Mouse (Mus musculus) stomach, embryonic 14.5 days (tissue): ENCODE results near the gene Tnrc6b. TPM values are rescaled to one million over a fixed set of nuclear protein-coding genes. Genes with fewer than 3 reads are reported as not detected.
"Not testable (repeated sequence)": the region's sequence is repeated elsewhere in the genome, so short reads cannot be mapped to it uniquely, and the experiment has no call there.

Experiments
- ATAC-seq: fragments of 200-750 bp; cut with Nextera tagmentation; 2 replicates; pipeline ENCODE4 v1.8.0; 2017; ENCODE audit warnings: low read depth, moderate TSS enrichment; ENCODE audit not compliant: insufficient number of reproducible peaks, insufficient read depth, low FRiP score
- H3K27ac ChIP-seq: fragments of 300-500 bp; sonication (generic); 2 replicates; pipeline ENCODE4 v1.5.1; 2014; ENCODE audit warnings: mild to moderate bottlenecking, low read length, moderate library complexity, mixed read lengths
- H3K27me3 ChIP-seq: fragments of 300-500 bp; sonication (generic); 2 replicates; pipeline ENCODE4 v1.6.1; 2014; ENCODE audit warnings: low read length, control low read depth, mixed read lengths; ENCODE audit not compliant: control insufficient read depth, insufficient read depth
- H3K36me3 ChIP-seq: fragments of 300-500 bp; sonication (generic); 2 replicates; pipeline ENCODE4 v1.6.1; 2014; ENCODE audit warnings: mild to moderate bottlenecking, control low read depth, low read length, moderate library complexity, mixed read lengths; ENCODE audit not compliant: control insufficient read depth, insufficient read depth
- H3K4me1 ChIP-seq: fragments of 300-500 bp; sonication (generic); 2 replicates; pipeline ENCODE4 v1.6.1; 2014; ENCODE audit warnings: low read length, control low read depth, mixed read lengths; ENCODE audit not compliant: control insufficient read depth, insufficient read depth
- H3K4me2 ChIP-seq: fragments of 300-500 bp; sonication (generic); replicated peaks from 2 replicates; pipeline ENCODE4 v1.6.1; 2014; ENCODE audit warnings: low read depth, low read length, control low read depth
- H3K4me3 ChIP-seq: fragments of 300-500 bp; sonication (generic); 2 replicates; pipeline ENCODE4 v1.5.1; 2014; ENCODE audit warnings: low read depth, low read length, control low read depth
- H3K9ac ChIP-seq: fragments of 300-500 bp; sonication (generic); replicated peaks from 2 replicates; pipeline ENCODE4 v1.6.1; 2014; ENCODE audit warnings: low read depth, mild to moderate bottlenecking, control low read depth, low read length, moderate library complexity, mixed read lengths
- H3K9me3 ChIP-seq: fragments of 300-500 bp; sonication (generic); 2 replicates; pipeline ENCODE4 v1.6.1; 2016; ENCODE audit warnings: low read depth, low read length, control low read depth; ENCODE audit not compliant: control insufficient read depth
- WGBS: fragments of 180-500 bp; shearing (Covaris S2); extraction: QIAGEN DNeasy Blood & Tissue Kit; methylation state at CpG from one replicate; pipeline ENCODE4 v1.1.7; 2014; 5-methylcytosine and 5-hydroxymethylcytosine counted together
- polyA plus RNA-seq: library from polyadenylated mRNA; unstranded; fragments of >200 nt; fragmentation: Nextera tagmentation; extraction: Ambion mirVana; gene quantifications from 2 replicates; pipeline ENCODE4 v1.2.1, GENCODE M21; 2014

Gene Tnrc6b
- polyA plus RNA-seq, 1 experiment from 2014 or later, result 25.5 TPM

DNA sequence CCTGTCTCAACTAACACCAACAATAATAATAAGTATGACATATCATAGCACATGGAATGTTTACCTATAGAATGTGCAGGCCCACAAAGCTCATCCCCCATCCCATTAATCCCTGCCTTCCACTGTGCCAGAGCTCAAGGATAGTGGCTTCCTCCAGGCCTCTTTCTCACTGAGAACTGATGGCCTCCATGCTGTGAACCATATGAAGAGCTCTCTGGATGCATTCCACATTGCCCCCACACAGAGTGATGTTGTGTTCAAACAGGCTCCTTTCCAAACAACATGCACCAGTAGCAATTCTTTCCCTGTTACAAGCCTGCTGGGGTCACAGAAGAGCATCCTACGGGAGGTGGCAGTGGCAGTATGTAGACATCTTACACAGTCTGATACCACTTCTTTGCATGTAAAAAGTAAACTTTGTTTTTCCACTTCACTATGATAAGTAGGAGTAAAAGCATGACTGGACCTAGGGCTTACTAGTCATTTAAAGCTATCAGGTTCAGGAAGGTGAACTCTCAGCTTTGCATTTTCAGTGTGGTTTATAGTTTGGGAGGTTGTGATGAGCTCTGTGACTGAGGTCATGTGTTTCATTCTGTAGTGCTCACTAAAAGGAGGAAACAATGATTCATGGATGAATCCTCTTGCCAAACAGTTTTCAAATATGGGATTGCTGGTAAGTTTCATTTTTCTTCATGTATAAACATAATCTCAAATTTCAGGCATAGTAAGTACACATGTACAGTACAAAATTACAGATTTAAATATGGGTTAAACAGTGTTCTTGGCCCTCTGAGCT, 175.4 kb downstream of the Tnrc6b start:
- Histone ChIP-seq H3K4me1 (no peaks in the 10 kb centered on the region; the same call in 1 of the 2 replicates), H3K9me3 (no peaks in the 10 kb centered on the region), H3K27ac (peak overlapping the region; percentile 10; the same call in 1 of the 2 replicates), H3K4me3 (no peak overlapping the region), H3K27me3 (no peaks in the 10 kb centered on the region), H3K36me3 (peaks cover 68% of the 10 kb centered on the region), H3K4me2 (no peak overlapping the region), H3K9ac (no peak overlapping the region)
- no peak for ATAC-seq
- 77% methylated on average over 1 of the region's 1 CpGs for WGBS

DNA sequence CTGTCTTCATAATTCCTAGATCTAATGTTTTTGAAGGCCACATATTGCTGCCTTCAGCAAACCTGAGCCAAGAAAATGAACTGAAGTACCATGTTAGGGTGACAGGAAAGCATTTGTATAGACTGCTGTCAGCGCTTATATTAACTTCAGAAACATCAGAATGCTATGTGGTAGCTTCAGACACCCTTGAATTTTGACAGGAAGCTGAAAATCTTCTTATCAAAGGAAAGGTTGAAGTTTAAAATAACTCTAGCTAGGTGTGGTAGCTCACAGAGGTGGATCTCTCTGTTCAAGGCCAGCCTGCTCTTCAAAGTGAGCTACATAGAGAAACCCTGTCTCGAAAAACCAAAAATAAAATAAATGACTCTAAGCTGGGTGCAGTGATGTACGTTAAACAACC, 181.2 kb downstream of the Tnrc6b start:
- Histone ChIP-seq H3K27ac (no peak overlapping the region), H3K36me3 (peaks cover 60% of the 10 kb centered on the region), H3K9me3 (no peaks in the 10 kb centered on the region), H3K4me3 (no peak overlapping the region), H3K9ac (no peak overlapping the region), H3K4me1 (no peaks in the 10 kb centered on the region), H3K27me3 (no peaks in the 10 kb centered on the region), H3K4me2 (no peak overlapping the region)
- WGBS, result 87% methylated on average over 3 of the region's 3 CpGs
- ATAC-seq, result no peak

DNA sequence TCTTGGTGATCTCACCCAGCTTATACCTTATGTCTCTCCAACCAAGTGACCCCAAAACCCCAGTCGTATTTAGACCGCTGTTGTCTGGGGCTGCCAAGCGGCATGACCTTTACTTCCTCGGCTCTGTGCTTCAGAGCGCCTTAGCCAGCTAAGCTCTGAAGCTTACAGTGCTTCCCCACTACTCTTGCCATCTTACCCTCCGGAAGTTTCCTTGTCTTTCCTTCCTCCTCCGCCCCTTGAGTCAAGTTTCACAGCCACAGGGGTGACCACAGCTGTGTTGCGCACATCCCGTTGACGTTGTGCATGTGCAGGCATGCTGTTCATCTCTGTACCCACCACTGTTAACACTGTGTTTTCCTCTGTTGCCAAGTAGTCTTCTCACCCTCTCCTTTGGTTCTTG, 185.6 kb downstream of the Tnrc6b start:
- H3K27me3 ChIP-seq, result no peaks in the 10 kb centered on the region
- H3K36me3 ChIP-seq, result peaks cover 57% of the 10 kb centered on the region
- 95% methylated on average over 10 of the region's 10 CpGs for WGBS
- ATAC-seq, result no peak
- no peak overlapping the region for H3K4me3 ChIP-seq
- H3K4me2 ChIP-seq, result no peak overlapping the region
- no peaks in the 10 kb centered on the region for H3K4me1 ChIP-seq
- H3K9ac ChIP-seq, result no peak overlapping the region
- no peak overlapping the region for H3K27ac ChIP-seq
- no peaks in the 10 kb centered on the region for H3K9me3 ChIP-seq

DNA sequence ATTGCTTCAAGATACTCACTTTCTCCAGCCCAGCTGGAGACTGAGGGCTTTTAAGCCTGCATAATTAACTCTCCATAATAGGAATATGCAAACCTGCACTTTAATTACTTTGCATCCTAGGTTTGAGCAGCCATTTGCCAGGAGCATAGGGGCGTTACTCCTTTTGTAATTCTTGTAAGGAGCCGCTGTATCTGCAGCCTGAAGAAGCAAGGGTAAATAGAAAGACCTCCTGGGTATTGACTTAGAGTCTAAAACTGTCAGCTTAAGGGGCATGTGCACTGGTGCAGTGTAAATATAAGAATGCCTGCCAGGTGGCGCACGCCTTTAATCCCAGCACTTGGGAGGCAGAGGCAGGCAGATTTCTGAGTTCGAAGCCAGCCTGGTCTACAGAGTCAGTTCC, 186.8 kb downstream of the Tnrc6b start:
- Histone ChIP-seq H3K4me2 (no peak overlapping the region), H3K4me1 (no peaks in the 10 kb centered on the region), H3K4me3 (no peak overlapping the region), H3K9me3 (no peaks in the 10 kb centered on the region), H3K36me3 (peaks cover 63% of the 10 kb centered on the region), H3K27ac (no peak overlapping the region), H3K27me3 (no peaks in the 10 kb centered on the region), H3K9ac (no peak overlapping the region)
- no peak for ATAC-seq
- 92% methylated on average over 5 of the region's 5 CpGs for WGBS

DNA sequence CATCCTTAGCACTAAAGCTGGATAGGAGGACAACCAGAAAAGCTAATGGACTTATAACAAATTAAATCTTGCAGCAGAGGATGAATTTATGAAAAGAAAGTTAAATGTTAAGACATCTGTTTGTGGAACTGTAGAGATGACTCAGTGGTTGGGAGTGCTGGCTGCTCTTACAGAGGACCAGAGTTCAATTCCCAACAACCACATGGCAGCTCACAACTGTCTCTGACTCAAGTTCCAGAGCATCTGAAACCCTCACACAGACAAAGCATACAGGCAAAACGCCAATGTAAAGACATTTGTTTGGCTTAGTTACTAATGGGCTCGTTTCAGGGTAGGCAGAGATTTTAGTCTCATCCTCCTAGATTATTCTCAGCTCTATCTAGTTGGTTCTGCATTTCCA, 188.7 kb downstream of the Tnrc6b start:
- H3K27ac ChIP-seq, result no peak overlapping the region
- peaks cover 66% of the 10 kb centered on the region for H3K36me3 ChIP-seq
- ATAC-seq, result no peak
- H3K4me1 ChIP-seq, result no peaks in the 10 kb centered on the region
- no peak overlapping the region for H3K4me2 ChIP-seq
- H3K9ac ChIP-seq, result no peak overlapping the region
- no peaks in the 10 kb centered on the region for H3K27me3 ChIP-seq
- no peaks in the 10 kb centered on the region for H3K9me3 ChIP-seq
- whole genome bisulfite sequencing, result 76% methylated on average over 2 of the region's 2 CpGs
- H3K4me3 ChIP-seq, result no peak overlapping the region

DNA sequence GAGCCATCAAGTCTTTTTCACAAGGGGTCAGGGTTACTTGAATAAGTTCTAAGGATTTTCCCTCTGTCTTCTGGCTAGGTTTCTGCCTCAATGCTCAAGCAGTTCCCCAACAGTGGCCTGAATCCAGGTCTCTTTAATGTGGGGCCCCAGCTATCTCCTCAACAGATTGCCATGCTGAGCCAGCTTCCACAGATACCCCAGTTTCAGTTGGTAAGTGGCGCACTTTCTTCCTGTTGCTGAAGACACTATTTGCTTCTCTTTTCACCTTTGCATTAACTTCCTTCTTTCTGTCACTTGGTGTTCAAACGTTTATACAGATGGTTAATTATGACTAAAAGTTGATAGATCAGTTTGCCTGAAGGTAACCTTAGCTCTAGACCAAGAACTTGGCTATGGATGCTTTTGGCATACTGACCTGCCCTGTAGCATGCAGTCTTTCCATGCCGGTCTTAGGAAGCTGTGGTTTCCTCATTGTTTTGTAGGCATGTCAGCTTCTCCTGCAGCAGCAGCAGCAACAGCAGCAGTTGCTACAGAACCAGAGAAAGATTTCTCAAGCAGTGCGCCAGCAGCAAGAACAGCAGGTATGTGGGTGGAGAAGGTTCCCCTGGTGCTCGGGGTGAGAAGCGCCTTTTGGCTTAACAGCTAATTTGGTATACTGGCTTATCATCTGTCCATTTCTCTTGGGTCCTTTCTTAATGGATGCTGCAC, 190.8 kb downstream of the Tnrc6b start:
- WGBS, result 86% methylated on average over 6 of the region's 6 CpGs
- peaks cover 67% of the 10 kb centered on the region for H3K36me3 ChIP-seq

DNA sequence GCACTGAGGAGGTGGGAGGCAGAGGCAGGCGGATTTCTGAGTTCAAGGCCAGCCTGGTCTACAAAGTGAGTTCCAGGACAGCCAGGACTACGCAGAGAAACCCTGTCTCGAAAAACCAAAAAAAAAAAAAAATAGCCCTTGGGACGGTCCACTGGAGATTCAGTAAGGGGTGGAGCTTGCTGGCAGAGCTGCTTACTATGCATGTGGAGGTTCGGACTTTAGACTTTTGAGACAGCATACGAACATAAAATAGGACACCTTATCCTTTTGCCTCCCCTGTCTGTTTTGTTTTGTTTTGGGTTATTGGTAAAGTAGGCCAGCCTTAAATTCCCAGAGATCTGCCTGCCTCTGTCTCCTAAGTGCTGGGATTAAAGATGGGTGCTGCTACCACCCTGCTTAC, 193.7 kb downstream of the Tnrc6b start:
- not testable (repeated sequence) for H3K27me3 ChIP-seq, H3K4me3 ChIP-seq, H3K9ac ChIP-seq, H3K4me2 ChIP-seq, H3K9me3 ChIP-seq, H3K27ac ChIP-seq, ATAC-seq, H3K4me1 ChIP-seq
- WGBS, result 95% methylated on average over 6 of the region's 6 CpGs
- H3K36me3 ChIP-seq, result peaks cover 60% of the 10 kb centered on the region

More for the DNA sequence above, 190.8 kb downstream of the Tnrc6b start:
- H3K4me2 ChIP-seq, result no peak overlapping the region
- ATAC-seq, result no peak
- no peak overlapping the region for H3K27ac ChIP-seq
- no peak overlapping the region for H3K9ac ChIP-seq
- H3K9me3 ChIP-seq, result no peaks in the 10 kb centered on the region
- H3K4me3 ChIP-seq, result no peak overlapping the region
- H3K27me3 ChIP-seq, result no peaks in the 10 kb centered on the region
- H3K4me1 ChIP-seq, result no peaks in the 10 kb centered on the region

GRCm38 (mm10) chr15:80910183-80910582, 199.1 kb downstream of the Tnrc6b start:
- Histone ChIP-seq H3K27me3 (no peaks in the 10 kb centered on the region), H3K27ac (no peak overlapping the region), H3K9me3 (no peaks in the 10 kb centered on the region), H3K9ac (no peak overlapping the region), H3K36me3 (peaks cover 46% of the 10 kb centered on the region), H3K4me1 (no peaks in the 10 kb centered on the region), H3K4me2 (no peak overlapping the region), H3K4me3 (no peak overlapping the region)
- ATAC-seq, result no peak
- 89% methylated on average over 3 of the region's 3 CpGs for WGBS
